ENCODE assay signal across 8 mouse cellular contexts in the genomic region with DNA sequence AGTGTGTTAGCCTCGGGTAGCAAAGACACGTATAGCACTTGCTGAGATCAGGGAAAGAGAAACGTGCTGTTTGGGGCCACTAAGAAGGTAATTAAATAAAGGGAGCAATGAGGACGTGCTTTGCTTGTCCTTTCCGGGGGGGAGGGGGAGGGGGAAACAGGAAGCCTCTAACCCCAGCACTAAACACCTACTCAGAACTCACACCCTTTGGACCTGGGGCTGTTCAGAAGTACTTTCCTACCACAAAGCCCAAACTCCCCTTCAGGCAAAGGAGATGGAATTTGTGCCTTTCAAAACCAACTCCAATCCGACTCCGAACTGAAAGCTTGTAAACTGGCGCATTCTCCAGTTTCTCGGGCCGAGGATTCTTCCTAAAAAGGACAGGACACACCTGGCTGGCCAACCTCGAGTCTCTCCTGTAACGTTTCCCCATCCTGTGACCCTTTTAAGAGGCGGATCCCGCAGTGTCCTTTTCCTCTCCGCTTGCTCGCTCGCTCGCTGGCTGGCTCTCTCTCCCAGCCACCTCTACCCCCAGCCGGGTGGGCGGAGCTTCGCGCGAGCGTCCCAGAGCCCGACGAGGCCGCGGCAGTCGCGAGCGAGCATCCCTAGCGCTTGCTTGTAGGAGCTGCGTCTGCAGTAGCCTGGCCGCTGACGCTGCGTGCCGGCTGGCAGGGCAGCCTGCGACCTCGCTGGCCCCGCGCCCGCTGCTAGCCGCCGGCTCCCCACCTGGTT. TPM values are rescaled to one million over a fixed set of nuclear protein-coding genes. Genes with fewer than 3 reads are reported as not detected.
A peak's percentile ranks its signal among the peaks of the same experiment; 100 is the strongest.
DNase-seq lines count a peak whose midpoint lies in the region; ATAC-seq and TF ChIP-seq lines count a peak whose summit lies in the region.

No protein-coding gene starts in this region.

- H3K9ac ChIP-seq in embryonic facial prominence, embryonic 12.5 days: peak overlapping the region; percentile 47
- H3K9ac ChIP-seq in intestine, postnatal 0 days (ENCODE audit: low read depth, low read length): peak overlapping the region; percentile 65

- peak overlapping the region; percentile 52 for H3K4me3 ChIP-seq in embryonic facial prominence, embryonic 12.5 days
- peak overlapping the region; percentile 60 for H3K4me3 ChIP-seq in intestine, postnatal 0 days (ENCODE audit: low read depth, low read length)
- peak overlapping the region; percentile 66 for H3K4me3 ChIP-seq in midbrain, embryonic 10.5 days

- peak; percentile 91 for DNase-seq in adrenal gland, postnatal 25 days
- peak; percentile 75 to 81 for DNase-seq in left cerebral cortex, postnatal 36 days (ENCODE audit: low spot score in 2 of 2)
- peak; percentile 80 for DNase-seq in midbrain, embryonic 10.5 days (ENCODE audit: low spot score)
- DNase-seq in right cerebral cortex, postnatal 36 days (ENCODE audit: low spot score in 2 of 2): peak; percentile 59 to 62
- peak; percentile 59 to 81 for DNase-seq in urinary bladder, postnatal 4 days (ENCODE audit: low spot score in 2 of 2)

- ATAC-seq in embryonic facial prominence, embryonic 12.5 days (ENCODE audit: insufficient number of reproducible peaks, insufficient read depth, low FRiP score, low TSS enrichment): peak; percentile 99
- ATAC-seq in granulocyte monocyte progenitor cell, adult 5-6 weeks (replicated peaks; ENCODE audit: poor library complexity, severe bottlenecking): peak; percentile 97
- ATAC-seq in intestine, postnatal 0 days: peak; percentile 97

- no peaks in the 10 kb centered on the region for H3K9me3 ChIP-seq in embryonic facial prominence, embryonic 12.5 days
- no peaks in the 10 kb centered on the region for H3K9me3 ChIP-seq in intestine, postnatal 0 days (ENCODE audit: control insufficient read depth)
- H3K9me3 ChIP-seq in midbrain, embryonic 10.5 days (replicated peaks): 0 out of 2 replicates have a peak, but pooled peaks cover 5% of the 10 kb centered on the region

- H3K4me1 ChIP-seq in embryonic facial prominence, embryonic 12.5 days: no peaks in the 10 kb centered on the region
- H3K4me1 ChIP-seq in intestine, postnatal 0 days (replicated peaks; ENCODE audit: control insufficient read depth, insufficient read depth, low read length): no peaks in the 10 kb centered on the region
- H3K4me1 ChIP-seq in midbrain, embryonic 10.5 days: 0 out of 2 replicates have a peak, but pooled peaks cover 6% of the 10 kb centered on the region

- H3K27ac ChIP-seq in embryonic facial prominence, embryonic 12.5 days: no peak overlapping the region
- peak overlapping the region; percentile 85 for H3K27ac ChIP-seq in intestine, postnatal 0 days (ENCODE audit: low read depth, low read length)
- peak overlapping the region; percentile 63; the same call in 1 of the 2 replicates for H3K27ac ChIP-seq in midbrain, embryonic 10.5 days (replicated peaks)

- 16% methylated on average over 44 of the region's 44 CpGs for WGBS in embryonic facial prominence, embryonic 12.5 days
- 16% methylated on average over 44 of the region's 44 CpGs for WGBS in intestine, postnatal 0 days
- 18% methylated on average over 42 of the region's 44 CpGs for WGBS in midbrain, embryonic 10.5 days

- H3K4me2 ChIP-seq in embryonic facial prominence, embryonic 12.5 days (replicated peaks): peak overlapping the region; percentile 69
- H3K4me2 ChIP-seq in intestine, postnatal 0 days (replicated peaks; ENCODE audit: low read depth): peak overlapping the region; percentile 69

- H3K36me3 ChIP-seq in embryonic facial prominence, embryonic 12.5 days: no peaks in the 10 kb centered on the region
- H3K36me3 ChIP-seq in intestine, postnatal 0 days (ENCODE audit: control insufficient read depth, insufficient read depth): no peaks in the 10 kb centered on the region
- H3K36me3 ChIP-seq in midbrain, embryonic 10.5 days: no peaks in the 10 kb centered on the region

- intact Hi-C loops in left cerebral cortex, postnatal 36 days (cut with DNase I): no loop called here

- peaks cover 24% of the 10 kb centered on the region for H3K27me3 ChIP-seq in embryonic facial prominence, embryonic 12.5 days
- no peaks in the 10 kb centered on the region for H3K27me3 ChIP-seq in intestine, postnatal 0 days (replicated peaks; ENCODE audit: control insufficient read depth, insufficient read depth, low read length)
- peaks cover 86% of the 10 kb centered on the region for H3K27me3 ChIP-seq in midbrain, embryonic 10.5 days (ENCODE audit: low read depth, poor library complexity, severe bottlenecking)

- peak; percentile 41 for TF ChIP-seq CTCF in intestine, postnatal 0 days (IDR thresholded peaks at IDR 0.05; ENCODE audit: low read depth)

RNA-seq across cellular contexts. Expression of gene Rnf128, which starts 47.1 kb away (rescaled TPM):
- 44.1 and 48.8 TPM in 2 replicates for total RNA-seq in adrenal gland, postnatal 25 days (2021)
- 6.0 and 6.9 TPM in 2 replicates for polyA plus RNA-seq in embryonic facial prominence, embryonic 12.5 days (2016; fragmentation: Nextera tagmentation; extraction: Ambion mirVana)
- total RNA-seq in granulocyte monocyte progenitor cell, adult 5-6 weeks (2014; fragmentation: Nextera tagmentation): 0.32 and 1.6 TPM in 2 replicates
- total RNA-seq in granulocyte monocyte progenitor cell, adult 5-6 weeks (2017): 0.78 and 2.2 TPM in 2 replicates
- 273 and 282 TPM in 2 replicates for polyA plus RNA-seq in intestine, postnatal 0 days (2015; fragmentation: Nextera tagmentation; extraction: Ambion mirVana)
- total RNA-seq in left cerebral cortex, postnatal 36 days (2021): 10 to 100 TPM; 12.1 to 14.3 TPM
- 0.90 and 0.99 TPM in 2 replicates for polyA plus RNA-seq in midbrain, embryonic 10.5 days (2016; fragmentation: Nextera tagmentation; extraction: Ambion mirVana)

Comparison
In these comparisons a context has a peak if more than half of its experiments do, and no peak if none do; other contexts are left out.
1. RNA of gene Rnf128, which starts 47.1 kb away (total RNA-seq): 44.1 to 48.8 TPM in adrenal gland, postnatal 25 days and 12.1 to 14.3 TPM in left cerebral cortex, postnatal 36 days; 0.32 to 2.2 TPM in granulocyte monocyte progenitor cell, adult 5-6 weeks; every median in the first group is over 4 times any median in the second.
2. Peak in every context shown above with its lines, with median percentiles within 50 percentile points of each other: DNase-seq, ATAC-seq and H3K4me3 ChIP-seq.